Mouse (Mus musculus): ENCODE results near the gene Bcl7a.

Gene Bcl7a

GRCm38 (mm10) chr5:123327686-123328085 lies 15.9 kb upstream of the Bcl7a start:
- DNase-seq (ENCODE audit: low spot score): no peak

GRCm38 (mm10) chr5:123333566-123333965 lies 10.1 kb upstream of the Bcl7a start:
- no peak for DNase-seq (ENCODE audit: low spot score)

DNA sequence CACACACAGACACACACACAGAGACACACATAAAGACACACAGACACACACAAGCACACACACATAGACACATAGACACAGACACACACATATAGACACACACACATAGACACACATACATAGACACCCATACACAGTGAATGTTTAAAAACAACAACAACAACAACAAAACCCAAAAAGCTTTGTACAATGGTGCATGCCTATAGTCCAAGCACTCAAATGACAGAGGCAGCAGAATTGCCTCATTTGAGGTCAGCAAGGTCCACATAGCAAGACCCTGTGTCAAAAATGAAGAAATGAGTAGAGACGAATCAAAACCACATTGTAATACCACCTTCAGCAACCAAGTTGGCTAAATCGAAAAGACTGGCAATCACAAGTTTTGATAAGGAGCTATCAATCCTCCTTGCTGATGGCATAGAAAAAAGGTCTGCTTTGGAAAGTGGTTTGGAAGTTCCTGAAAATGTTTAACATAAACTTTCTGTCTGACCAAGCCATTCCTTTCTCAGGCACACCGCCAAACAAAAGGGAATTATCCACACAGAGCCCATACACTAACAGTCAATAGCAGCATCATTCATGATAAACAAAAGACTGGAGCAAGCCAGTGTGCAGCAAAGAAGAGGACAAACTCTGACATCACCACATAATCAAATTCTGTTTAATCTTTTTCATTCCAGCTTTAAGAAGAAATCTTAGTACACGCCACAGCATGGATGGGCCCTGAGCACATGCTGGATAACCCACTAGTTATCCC lies 7.3 kb upstream of the Bcl7a start:
- DNase-seq (ENCODE audit: low spot score): no peak

DNA sequence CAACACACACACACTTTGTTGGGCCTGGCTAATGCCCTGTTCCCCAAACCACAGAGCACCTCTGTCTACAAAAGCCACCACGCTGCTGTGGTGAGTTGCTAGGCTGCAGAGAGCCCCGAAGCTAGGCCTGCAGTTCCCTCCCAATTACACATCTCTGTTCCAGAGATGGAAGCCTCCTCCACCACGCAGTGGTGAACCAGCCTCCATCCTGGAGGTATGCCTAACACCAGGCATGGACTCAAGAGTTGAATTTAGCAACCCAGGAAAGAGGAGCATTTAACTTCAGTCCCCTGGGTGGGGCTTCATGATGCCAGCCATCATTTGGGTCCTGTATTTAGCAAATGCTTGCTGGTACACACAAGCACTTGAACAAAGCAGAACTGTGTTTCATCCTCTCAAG lies 5.2 kb upstream of the Bcl7a start:
- DNase-seq (ENCODE audit: low spot score): no peak

DNA sequence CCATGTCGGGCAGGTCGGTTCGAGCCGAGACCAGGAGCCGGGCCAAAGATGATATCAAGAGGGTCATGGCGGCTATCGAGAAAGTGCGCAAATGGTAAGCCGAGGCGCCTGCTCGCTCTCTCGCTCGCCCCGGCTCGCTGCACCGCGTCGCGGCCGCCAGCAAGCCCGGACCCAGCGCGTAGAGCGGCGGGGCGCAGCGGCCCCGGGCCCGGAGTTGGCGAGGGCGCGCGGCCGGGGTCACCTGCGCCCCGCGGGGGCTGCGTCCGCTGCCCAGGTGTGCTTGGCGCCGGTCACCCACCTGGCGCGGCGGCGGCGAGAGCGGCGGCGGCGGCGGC lies 961 bp downstream of the Bcl7a start:
- DNase-seq (ENCODE audit: low spot score): no peak

- DNase-seq (ENCODE audit: low spot score): no peak
Measured at GRCm38 (mm10) chr5:123344963-123345852, 1.6 kb downstream of the Bcl7a start.

DNA sequence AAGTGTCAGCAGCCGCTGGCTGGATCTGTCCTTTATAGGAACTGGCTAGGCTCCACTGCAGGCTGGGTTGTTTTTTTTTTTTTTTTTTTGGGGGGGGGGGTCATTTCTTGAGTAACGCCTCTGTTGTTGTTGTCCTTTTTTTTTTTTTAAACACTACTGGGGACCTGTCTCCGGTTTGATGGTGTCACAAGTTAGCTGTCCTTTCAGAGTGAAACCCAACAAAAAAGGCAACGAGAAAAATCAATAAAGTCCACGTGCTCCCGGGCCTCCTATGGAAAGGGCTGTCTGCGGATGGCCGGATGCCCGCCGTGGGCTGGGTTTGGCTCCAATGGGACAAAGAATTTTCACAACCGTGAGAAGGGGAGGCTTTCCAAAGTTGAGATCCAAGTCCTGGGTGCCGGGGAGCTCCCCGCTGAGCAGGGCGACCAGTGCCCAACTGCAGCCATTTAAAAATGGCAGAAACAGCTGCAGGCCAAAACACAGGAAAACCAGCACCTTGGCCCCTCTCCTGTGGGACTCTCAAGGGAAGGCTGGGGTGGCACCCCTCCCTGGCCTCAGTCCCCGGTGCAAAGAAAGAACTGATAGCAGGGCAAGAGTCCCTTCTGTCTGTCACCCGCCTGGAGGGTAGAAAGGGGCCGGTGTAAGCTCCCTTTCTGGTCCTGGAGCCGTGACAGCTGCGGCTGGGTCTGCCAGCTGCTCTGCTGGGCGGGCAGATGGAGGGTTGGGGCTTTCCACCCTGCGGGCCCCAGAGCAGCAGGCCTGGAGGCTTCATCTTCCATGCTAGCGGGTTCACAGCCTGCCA lies 2.4 kb downstream of the Bcl7a start:
- DNase-seq (ENCODE audit: low spot score): no peak

- DNase-seq (ENCODE audit: low spot score): no peak
Measured at GRCm38 (mm10) chr5:123346701-123347270, 3.2 kb downstream of the Bcl7a start.

DNA sequence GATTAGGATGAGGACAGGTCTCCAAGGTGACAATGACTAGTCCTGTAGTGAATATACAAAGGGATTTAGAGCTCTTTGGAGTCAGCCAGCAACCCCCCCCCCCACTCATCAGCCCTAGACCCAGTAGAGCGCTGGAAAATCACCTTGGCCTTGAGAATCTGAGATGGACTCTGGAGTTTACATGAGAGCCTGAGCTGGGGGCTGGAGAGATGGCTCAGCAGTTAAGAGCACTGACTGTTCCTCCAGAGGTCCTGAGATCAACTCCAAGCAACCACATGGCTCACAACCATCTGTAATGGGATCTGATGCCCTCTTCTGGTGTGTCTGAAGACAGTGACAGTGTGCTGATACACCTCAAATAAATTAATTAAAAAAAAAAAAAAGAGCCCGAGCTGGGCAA lies 4.4 kb downstream of the Bcl7a start:
- DNase-seq (ENCODE audit: low spot score): no peak

DNA sequence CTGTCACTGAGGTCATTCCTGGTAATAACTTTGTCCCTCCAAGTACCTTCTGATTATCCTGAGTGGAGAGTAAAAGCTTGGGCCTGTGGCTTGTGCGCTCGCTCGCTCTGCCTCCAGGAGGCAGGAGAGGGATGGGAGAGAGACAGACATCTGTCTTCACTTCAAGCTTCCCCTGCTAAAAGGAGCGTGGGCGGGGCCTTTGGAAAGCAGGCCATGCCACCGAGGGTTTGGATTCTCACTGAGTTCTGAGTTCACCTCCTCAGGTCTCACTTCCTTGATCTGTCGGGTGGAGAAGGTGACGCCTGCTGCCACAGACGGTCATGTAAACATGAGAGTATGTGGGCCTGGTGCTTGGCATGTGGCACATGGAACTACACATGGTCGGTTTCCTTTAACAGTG lies 6.8 kb downstream of the Bcl7a start:
- DNase-seq (ENCODE audit: low spot score): no peak

GRCm38 (mm10) chr5:123355918-123356317 lies 12.3 kb downstream of the Bcl7a start:
- no peak for DNase-seq (ENCODE audit: low spot score)

DNA sequence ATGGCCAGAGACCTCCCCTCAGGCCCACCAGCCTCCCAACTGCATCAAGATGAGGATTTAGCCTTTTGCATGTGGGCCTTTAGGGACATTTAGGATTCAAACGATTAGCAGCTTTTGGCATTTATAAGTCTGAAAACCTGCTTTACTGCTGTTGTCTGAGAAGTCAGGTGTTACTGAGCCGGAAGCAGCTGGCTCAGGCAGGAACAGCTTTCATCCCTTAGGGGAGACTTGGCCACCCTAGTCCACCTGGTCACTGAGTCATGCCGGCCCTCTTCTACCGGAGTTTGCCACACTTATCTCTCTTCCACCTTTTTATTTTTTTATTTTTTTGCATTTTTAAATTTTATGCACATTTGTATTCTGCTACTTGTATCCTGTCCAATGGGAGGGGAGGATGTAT lies 13.6 kb downstream of the Bcl7a start:
- no peak for DNase-seq (ENCODE audit: low spot score)

- DNase-seq (ENCODE audit: low spot score): no peak
Measured at GRCm38 (mm10) chr5:123359431-123359830, 15.8 kb downstream of the Bcl7a start.

- no peak for DNase-seq (ENCODE audit: low spot score)
Measured at GRCm38 (mm10) chr5:123362911-123363310, 19.3 kb downstream of the Bcl7a start.

DNA sequence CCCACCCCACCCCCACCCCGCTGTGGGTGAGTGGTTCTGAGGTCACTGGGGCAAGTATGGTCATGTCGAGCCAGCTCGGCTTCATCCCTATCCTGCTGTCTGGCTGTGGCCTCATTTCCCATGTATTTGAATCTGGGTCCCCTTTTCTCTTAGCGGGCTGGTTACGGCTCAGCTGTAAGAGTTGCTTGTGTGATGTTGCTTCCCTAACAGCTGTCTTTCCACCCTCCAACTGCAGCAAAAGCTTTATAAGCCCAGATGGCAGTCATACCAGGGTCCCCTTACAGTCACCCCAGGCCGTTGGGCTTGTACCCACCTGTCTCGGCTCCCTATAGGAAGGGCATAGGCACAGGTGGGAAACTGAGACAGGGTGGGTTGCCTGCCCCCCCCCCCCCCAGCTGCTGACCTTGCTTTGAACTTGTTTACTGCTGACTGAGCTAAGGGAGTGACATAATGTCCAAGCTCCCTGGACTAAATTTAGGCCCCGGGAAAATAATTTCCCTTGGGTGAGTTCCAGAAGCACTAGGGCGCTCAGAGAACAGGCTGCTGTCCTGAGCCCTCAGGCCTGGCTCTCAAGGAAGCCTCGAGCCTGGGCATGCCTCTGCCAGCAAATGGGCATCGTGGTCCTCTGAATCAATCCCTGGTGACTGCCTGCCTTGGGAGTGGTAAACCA lies 20.8 kb downstream of the Bcl7a start:
- DNase-seq (ENCODE audit: low spot score): no peak

DNA sequence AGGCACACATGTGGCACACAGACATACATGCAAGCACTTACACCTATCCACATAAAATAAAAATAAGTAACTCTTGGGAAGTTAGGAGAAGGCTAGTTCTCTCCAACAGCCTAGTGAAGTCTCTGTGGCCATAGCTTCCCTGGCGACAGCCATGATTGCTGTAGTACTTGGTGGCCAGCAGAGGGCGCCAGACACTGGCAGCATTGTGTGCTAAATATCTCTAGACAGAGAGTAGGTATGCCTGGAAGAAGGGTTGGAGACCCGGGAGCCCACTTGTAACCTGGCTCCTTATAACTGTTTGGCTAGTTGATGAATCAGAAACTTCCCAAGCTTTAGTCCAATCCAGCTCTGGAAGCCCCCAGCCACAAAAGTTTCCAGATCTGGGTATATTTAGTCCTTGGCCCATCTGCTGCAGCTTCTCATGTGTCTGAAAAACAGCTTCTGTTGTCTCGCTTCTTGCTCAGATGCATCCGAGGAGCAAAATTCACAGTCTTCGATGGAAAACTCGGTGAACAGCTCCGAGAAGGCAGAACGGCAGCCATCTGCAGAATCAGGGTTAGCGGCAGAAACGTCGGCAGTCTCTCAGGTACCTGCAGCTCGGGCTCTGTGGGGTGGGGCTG lies 25.3 kb downstream of the Bcl7a start:
- no peak for DNase-seq (ENCODE audit: low spot score)

DNA sequence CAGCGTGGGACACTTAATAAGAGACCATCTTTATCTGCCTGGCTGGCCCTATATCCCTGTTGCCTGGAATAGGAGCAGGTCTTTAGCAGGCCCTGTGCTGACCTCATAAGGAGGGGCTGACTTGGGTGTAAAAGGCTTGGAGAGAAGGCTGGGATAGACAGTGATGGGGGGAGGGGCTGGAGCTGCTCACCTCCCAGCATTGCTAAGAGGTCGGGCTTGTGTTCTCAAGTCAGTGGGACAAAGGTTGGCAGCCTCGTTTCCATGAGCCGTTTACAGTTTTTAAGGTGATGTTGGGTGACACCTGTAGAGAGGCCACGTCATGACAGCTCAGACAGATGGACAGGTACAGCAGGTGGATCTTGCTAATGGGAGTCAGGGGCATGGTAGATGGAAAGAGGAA lies 26.4 kb downstream of the Bcl7a start:
- no peak for DNase-seq (ENCODE audit: low spot score)

GRCm38 (mm10) chr5:123375262-123375661 lies 31.6 kb downstream of the Bcl7a start:
- DNase-seq (ENCODE audit: low spot score): no peak

DNA sequence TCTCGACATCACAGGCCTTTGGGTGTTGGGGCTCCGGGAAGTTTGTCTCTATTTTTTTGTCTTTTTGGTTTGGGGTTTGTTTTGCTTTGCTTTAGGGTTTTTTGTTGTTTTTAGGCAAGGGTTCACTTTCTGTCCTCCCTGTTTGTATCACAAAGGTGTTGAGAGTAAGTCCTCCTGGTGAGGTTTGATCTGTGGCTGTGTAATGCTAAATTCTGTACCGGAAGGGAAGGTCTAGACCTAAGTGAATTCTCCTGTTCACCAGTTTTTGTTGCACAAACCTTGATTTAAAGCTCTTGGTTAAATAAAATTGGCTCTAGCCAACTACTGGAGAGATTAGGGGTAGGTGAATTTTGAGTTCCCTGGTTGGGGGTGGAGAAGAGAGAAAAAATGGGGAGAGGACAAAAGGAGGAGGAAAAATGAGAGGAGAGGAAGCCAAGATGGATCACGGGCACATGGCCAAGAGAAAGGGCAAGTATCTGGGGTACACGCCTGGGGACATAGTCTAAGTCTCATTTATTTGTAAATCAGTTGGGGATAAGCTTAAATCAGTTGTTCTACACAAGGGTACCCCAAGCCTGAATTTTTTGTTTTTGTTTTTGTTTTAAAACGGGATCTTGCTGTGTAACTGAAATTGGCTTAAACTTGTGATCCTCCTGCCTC lies 32.3 kb downstream of the Bcl7a start:
- DNase-seq (ENCODE audit: low spot score): no peak

GRCm38 (mm10) chr5:123376569-123376968 lies 32.9 kb downstream of the Bcl7a start:
- peak; percentile 49 for DNase-seq (ENCODE audit: low spot score)

Data from left cerebral cortex, adult 11 months (tissue).